Mouse (Mus musculus): Measurements from ENCODE around the gene Pacs1.

GRCm38 (mm10) chr19:5276531-5276930, 3.6 kb upstream of the Pacs1 start:
- TF ChIP-seq CTCF (IDR thresholded peaks at IDR 0.05; ENCODE audit: low read depth) (no peak), EP300 (IDR thresholded peaks at IDR 0.05; ENCODE audit: low read depth) (no peak)
